Mouse (Mus musculus): ENCODE measurements around the gene Mansc4. TPM values are rescaled to one million over a fixed set of nuclear protein-coding genes. Genes with fewer than 3 reads are reported as not detected.
A peak's percentile ranks its signal among the peaks of the same experiment; 100 is the strongest.

The Mansc4 gene
- total and polyA plus RNA-seq, 3 experiments, result 0.21 TPM; not detected in 2

DNA sequence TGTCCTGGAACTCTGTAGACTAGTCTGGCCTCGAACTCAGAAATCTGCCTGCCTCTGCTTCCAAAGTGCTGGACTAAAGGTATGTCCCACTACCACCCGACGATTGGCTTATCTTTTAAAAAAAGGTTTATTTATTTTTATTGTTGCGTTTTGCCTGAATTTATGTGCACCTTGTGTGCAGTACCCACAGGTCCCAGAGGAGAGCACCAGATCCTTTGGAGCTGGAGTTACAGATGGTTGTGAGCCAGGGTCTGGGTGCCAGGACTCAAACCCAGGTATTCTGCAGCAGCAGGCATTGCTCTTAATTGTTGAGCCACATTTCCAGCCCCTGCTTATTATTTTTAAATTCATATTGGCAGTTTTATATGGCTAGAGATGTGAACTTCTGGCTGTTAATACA, 9.3 kb upstream of the Mansc4 start:
- H3K79me2 ChIP-seq (ENCODE audit: control insufficient read depth, insufficient read depth, low read length, poor library complexity), result peaks cover 56% of the 10 kb centered on the region
- no peak overlapping the region for H3K4me3 ChIP-seq (ENCODE audit: control insufficient read depth in 1 of 2, insufficient read depth in 1 of 2, low read depth in 2 of 2, low read length in 2 of 2)
- no peak overlapping the region for H3K9ac ChIP-seq (ENCODE audit: control insufficient read depth, low read depth, low read length, poor library complexity, severe bottlenecking)
- peaks cover 5 to 18% of the 10 kb centered on the region in 2 experiments; a peak in 3 of 4 replicates for H3K4me1 ChIP-seq (ENCODE audit: control insufficient read depth in 1 of 2, insufficient read depth in 2 of 2, low read length in 2 of 2)
- DNase-seq (ENCODE audit: low read depth, low spot score), result no peak
- H3K36me3 ChIP-seq (ENCODE audit: control insufficient read depth in 1 of 2, insufficient read depth in 2 of 2, low read length in 2 of 2), result peaks cover 14 to 20% of the 10 kb centered on the region in 2 experiments
- 0 out of 6 replicates have a peak, but pooled peaks of 1 of the 3 experiments have one; percentile 8 for TF ChIP-seq CTCF (IDR thresholded peaks at IDR 0.05 in 2 of 3, conservative IDR thresholded peaks at IDR 0.05 in 1 of 3; ENCODE audit: control insufficient read depth in 1 of 3, insufficient read depth in 1 of 3, low read depth in 2 of 3, low read length in 3 of 3, poor library complexity in 1 of 3, severe bottlenecking in 1 of 3)
- no peak for TF ChIP-seq SMC3 (IDR thresholded peaks at IDR 0.05; ENCODE audit: low read depth, low read length)
- no peaks in the 10 kb centered on the region for H3K27me3 ChIP-seq (ENCODE audit: control insufficient read depth in 1 of 2, insufficient read depth in 2 of 2, low read length in 2 of 2)
- H3K27ac ChIP-seq (ENCODE audit: control insufficient read depth, low read depth, low read length), result no peak overlapping the region
- H3K9me3 ChIP-seq (replicated peaks; ENCODE audit: insufficient read depth, low read length), result no peaks in the 10 kb centered on the region

DNA sequence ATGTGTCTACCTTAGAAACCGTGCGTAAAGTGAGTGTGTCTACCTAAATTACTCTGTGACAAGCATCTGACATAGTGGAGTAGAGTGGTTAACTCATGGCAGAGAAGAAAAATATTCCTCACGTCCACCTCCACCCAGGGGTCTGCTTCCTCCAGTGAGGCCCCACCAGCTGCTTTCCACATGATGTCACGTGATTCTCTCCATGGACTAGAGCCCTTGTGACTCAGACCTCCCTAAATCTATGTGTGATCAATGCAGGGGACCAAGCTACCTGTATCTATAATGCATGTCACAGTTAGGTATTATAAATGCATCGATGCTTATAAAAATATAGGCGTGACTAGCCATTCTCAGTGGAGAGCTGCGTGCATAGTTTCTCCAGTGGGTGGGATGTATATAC, 7.9 kb upstream of the Mansc4 start:
- Histone ChIP-seq H3K9me3 (replicated peaks; ENCODE audit: insufficient read depth, low read length) (no peaks in the 10 kb centered on the region), H3K79me2 (ENCODE audit: control insufficient read depth, insufficient read depth, low read length, poor library complexity) (peaks cover 55% of the 10 kb centered on the region), H3K4me3 (ENCODE audit: control insufficient read depth in 1 of 2, insufficient read depth in 1 of 2, low read depth in 2 of 2, low read length in 2 of 2) (no peak overlapping the region; a peak in 1 of 4 replicates), H3K36me3 (ENCODE audit: control insufficient read depth in 1 of 2, insufficient read depth in 2 of 2, low read length in 2 of 2) (peaks cover 12 to 20% of the 10 kb centered on the region in 2 experiments), H3K4me1 (ENCODE audit: control insufficient read depth in 1 of 2, insufficient read depth in 2 of 2, low read length in 2 of 2) (peaks cover 5 to 22% of the 10 kb centered on the region in 2 experiments; a peak in 3 of 4 replicates), H3K27ac (ENCODE audit: control insufficient read depth, low read depth, low read length) (no peak overlapping the region), H3K27me3 (ENCODE audit: control insufficient read depth in 1 of 2, insufficient read depth in 2 of 2, low read length in 2 of 2) (no peaks in the 10 kb centered on the region), H3K9ac (ENCODE audit: control insufficient read depth, low read depth, low read length, poor library complexity, severe bottlenecking) (no peak overlapping the region)
- no peak for DNase-seq (ENCODE audit: low read depth, low spot score)
- TF ChIP-seq TCF12 (IDR thresholded peaks at IDR 0.05; ENCODE audit: low read depth, low read length), result no peak
- no peak for TF ChIP-seq GATA1 (IDR thresholded peaks at IDR 0.05; ENCODE audit: low read depth, low read length)
- no peak for TF ChIP-seq POLR2AphosphoS2 (IDR thresholded peaks at IDR 0.05; ENCODE audit: low read length)
- TF ChIP-seq MYC (IDR thresholded peaks at IDR 0.05; ENCODE audit: low read depth, low read length), result no peak
- TF ChIP-seq EP300 (IDR thresholded peaks at IDR 0.05; ENCODE audit: low read depth in 1 of 2, low read length in 2 of 2), result no peak
- TF ChIP-seq USF1 (IDR thresholded peaks at IDR 0.05; ENCODE audit: low read depth, low read length), result no peak
- no peak for TF ChIP-seq JUND (IDR thresholded peaks at IDR 0.05; ENCODE audit: low read depth, low read length)
- TF ChIP-seq E2F4 (IDR thresholded peaks at IDR 0.05; ENCODE audit: borderline replicate concordance, low read depth, low read length), result no peak
- TF ChIP-seq USF2 (IDR thresholded peaks at IDR 0.05; ENCODE audit: borderline replicate concordance in 1 of 2, insufficient read depth in 1 of 2, low read depth in 1 of 2, low read length in 2 of 2), result no peak

DNA sequence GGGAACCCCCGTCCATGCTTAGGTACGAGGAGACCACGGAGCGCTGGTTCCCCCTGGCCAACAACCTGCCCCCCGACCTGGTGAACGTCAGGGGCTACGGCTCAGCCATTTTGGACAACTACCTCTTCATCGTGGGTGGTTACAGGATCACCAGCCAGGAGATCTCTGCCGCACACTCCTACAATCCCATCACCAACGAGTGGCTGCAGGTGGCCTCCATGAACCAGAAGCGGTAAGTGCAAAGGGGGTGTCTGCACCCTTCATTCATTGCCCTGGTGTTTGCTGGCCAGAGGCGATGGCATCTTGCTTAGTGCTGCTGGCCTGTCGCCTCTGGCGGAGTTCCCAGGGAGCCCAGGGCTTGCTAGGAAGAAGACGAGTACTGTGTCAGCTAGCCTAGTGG, 5.3 kb upstream of the Mansc4 start:
- no peaks in the 10 kb centered on the region for H3K9me3 ChIP-seq (replicated peaks; ENCODE audit: insufficient read depth, low read length)
- H3K27ac ChIP-seq (ENCODE audit: control insufficient read depth, low read depth, low read length), result peak overlapping the region; percentile 60
- H3K79me2 ChIP-seq (ENCODE audit: control insufficient read depth, insufficient read depth, low read length, poor library complexity), result peaks cover 44% of the 10 kb centered on the region
- peak overlapping the region; percentile 69 to 77 for H3K4me3 ChIP-seq (ENCODE audit: control insufficient read depth in 1 of 2, insufficient read depth in 1 of 2, low read depth in 2 of 2, low read length in 2 of 2)
- peaks cover 7 to 22% of the 10 kb centered on the region in 2 experiments; a peak in 3 of 4 replicates for H3K4me1 ChIP-seq (ENCODE audit: control insufficient read depth in 1 of 2, insufficient read depth in 2 of 2, low read length in 2 of 2)
- DNase-seq (ENCODE audit: low read depth, low spot score), result peak; percentile 67
- TF ChIP-seq MXI1 (IDR thresholded peaks at IDR 0.05; ENCODE audit: low read depth, low read length), result no peak
- no peak for TF ChIP-seq USF2 (IDR thresholded peaks at IDR 0.05; ENCODE audit: borderline replicate concordance in 1 of 2, insufficient read depth in 1 of 2, low read depth in 1 of 2, low read length in 2 of 2)
- peak; percentile 10; the same call in 1 of the 2 replicates for TF ChIP-seq MYC (IDR thresholded peaks at IDR 0.05; ENCODE audit: low read depth, low read length)
- peaks cover 10 to 22% of the 10 kb centered on the region in 2 experiments for H3K36me3 ChIP-seq (ENCODE audit: control insufficient read depth in 1 of 2, insufficient read depth in 2 of 2, low read length in 2 of 2)
- peak overlapping the region; percentile 90 for H3K9ac ChIP-seq (ENCODE audit: control insufficient read depth, low read depth, low read length, poor library complexity, severe bottlenecking)
- H3K27me3 ChIP-seq (ENCODE audit: control insufficient read depth in 1 of 2, insufficient read depth in 2 of 2, low read length in 2 of 2), result no peaks in the 10 kb centered on the region
